Mouse (Mus musculus): ENCODE measurements around the gene Tead4. TPM values are rescaled to one million over a fixed set of nuclear protein-coding genes. Genes with fewer than 3 reads are reported as not detected.

The Tead4 gene
- total RNA-seq (2012; rRNA removed) (not detected in 2 replicates), total RNA-seq (2014; rRNA removed) (not detected in 2 replicates), polyA plus RNA-seq (2012; ENCODE audit: insufficient read length, low read depth) (0.15 TPM in 1 of 2 replicates, not detected in the other)

DNA sequence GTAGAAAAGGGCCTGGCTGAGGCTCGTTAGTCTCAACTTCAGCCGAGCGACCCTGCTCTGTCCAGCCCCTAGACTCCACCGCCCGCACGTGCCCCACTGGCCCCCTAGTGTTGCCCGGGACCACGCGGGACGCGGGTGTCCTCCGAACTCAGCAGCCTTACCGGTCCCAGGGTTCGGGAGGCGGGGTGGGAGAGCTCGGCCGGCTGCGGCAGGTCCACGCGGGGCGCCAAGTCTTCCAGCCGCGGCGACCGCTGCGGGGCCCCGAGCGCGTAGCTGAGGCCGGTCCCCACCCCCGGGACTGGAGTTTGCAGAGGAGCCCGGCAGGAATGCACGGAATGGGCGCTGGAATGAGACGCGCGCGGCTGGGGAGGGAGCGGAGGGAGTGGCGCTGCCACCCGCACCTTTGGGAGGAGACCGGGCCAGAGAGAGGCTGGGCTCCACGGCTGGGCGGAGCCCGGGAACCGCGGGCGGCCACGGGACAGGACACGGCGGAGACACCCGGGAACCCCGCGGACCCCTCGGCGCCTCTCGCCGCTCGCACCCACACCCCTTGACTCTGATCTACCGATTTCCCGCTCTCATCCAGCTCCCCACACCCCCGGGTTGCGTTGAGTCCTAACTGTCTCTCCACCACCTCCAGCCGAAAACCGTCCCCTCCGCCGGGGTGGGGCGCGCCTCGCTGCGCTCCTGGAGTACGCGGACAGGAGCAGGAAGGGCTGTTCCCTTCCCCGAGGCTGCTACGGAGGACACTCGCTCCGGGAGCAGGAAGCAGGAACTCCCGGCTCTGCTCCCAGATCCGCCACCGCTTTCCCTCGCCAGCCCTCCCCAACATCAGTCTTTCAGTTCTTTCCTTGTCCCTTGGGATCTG is at the start of gene Tead4:
TSS of gene Tead4 (minus strand) at position 690 of the 868 bp plus-strand sequence.
- TF ChIP-seq HCFC1 (IDR thresholded peaks at IDR 0.05; ENCODE audit: low read depth, low read length) (no peak), EP300 (IDR thresholded peaks at IDR 0.05; ENCODE audit: low read length) (no peak)
- no peak within 1 kb of the TSS for H3K27ac ChIP-seq (ENCODE audit: insufficient read depth, low read depth)
- dilution Hi-C loops (cut with MboI; ENCODE audit: extremely low pct_ligation_motif_present, extremely low pct_unique_long_range_greater_than_20kb, low sequenced_read_pairs) (no loop called here), in situ Hi-C loops (cut with MboI; ENCODE audit: low pct_ligation_motif_present, low pct_unique_long_range_greater_than_20kb, low sequenced_read_pairs) (no loop called here)
- H3K79me2 ChIP-seq (replicated peaks; ENCODE audit: control insufficient read depth, extremely low read depth, insufficient read depth, poor library complexity, severe bottlenecking): no peaks in the 10 kb centered on the region
- no peak for DNase-seq (ENCODE audit: extremely low read depth)
- H3K9me3 ChIP-seq (replicated peaks; ENCODE audit: low read length): peaks cover 14% of the 10 kb centered on the region
- H3K27me3 ChIP-seq (replicated peaks): no peaks in the 10 kb centered on the region
- H3K4me2 ChIP-seq (ENCODE audit: insufficient read depth, low read depth, poor library complexity, severe bottlenecking): no peak within 1 kb of the TSS
- H3K4me3 ChIP-seq (replicated peaks in 1 of 3; ENCODE audit: low read depth in 2 of 3, low read length in 2 of 3, poor library complexity in 1 of 3): no peak within 1 kb of the TSS
- no peaks in the 10 kb centered on the region for H3K36me3 ChIP-seq (replicated peaks in 1 of 2; ENCODE audit: control insufficient read depth in 1 of 2, insufficient read depth in 1 of 2, low read length in 1 of 2)
- peaks cover 10 to 12% of the 10 kb centered on the region in 2 experiments; a peak in 3 of 4 replicates for H3K4me1 ChIP-seq (ENCODE audit: control insufficient read depth in 1 of 2, insufficient read depth in 2 of 2)
- H3K9ac ChIP-seq (ENCODE audit: insufficient read depth, low read depth): no peak within 1 kb of the TSS

DNA sequence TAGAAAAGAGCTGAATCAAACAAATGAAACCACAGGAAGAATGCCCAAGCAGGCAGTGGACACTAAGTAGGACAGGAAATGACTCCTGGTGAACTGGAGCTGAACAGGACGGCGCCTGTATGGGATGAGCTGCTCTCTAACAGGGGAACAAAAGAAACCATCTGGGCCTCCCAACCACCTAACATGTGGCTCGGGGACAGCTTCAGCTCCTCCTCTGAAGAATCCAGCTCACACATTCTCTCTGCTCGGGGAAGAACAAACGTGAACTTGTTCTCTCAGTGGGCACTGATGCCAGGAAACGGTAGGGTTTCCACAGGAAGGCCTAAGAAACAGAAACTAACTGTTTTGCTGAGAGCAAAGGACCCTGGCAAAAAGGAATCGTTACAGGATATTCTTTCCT is 49.1 kb upstream of the Tead4 start:
- no peaks in the 10 kb centered on the region for H3K27me3 ChIP-seq (replicated peaks)
- no peaks in the 10 kb centered on the region for H3K9me3 ChIP-seq (replicated peaks; ENCODE audit: low read length)
- peaks cover 0 to 17% of the 10 kb centered on the region in 2 experiments; a peak in 2 of 4 replicates for H3K4me1 ChIP-seq (ENCODE audit: control insufficient read depth in 1 of 2, insufficient read depth in 2 of 2)
- in situ Hi-C loops (cut with MboI; ENCODE audit: low pct_ligation_motif_present, low pct_unique_long_range_greater_than_20kb, low sequenced_read_pairs) (no loop called here), dilution Hi-C loops (cut with MboI; ENCODE audit: extremely low pct_ligation_motif_present, extremely low pct_unique_long_range_greater_than_20kb, low sequenced_read_pairs) (no loop called here)
- H3K4me2 ChIP-seq (ENCODE audit: insufficient read depth, low read depth, poor library complexity, severe bottlenecking): no peak overlapping the region
- H3K79me2 ChIP-seq (replicated peaks; ENCODE audit: control insufficient read depth, extremely low read depth, insufficient read depth, poor library complexity, severe bottlenecking): no peaks in the 10 kb centered on the region
- H3K27ac ChIP-seq (ENCODE audit: insufficient read depth, low read depth): no peak overlapping the region
- TF ChIP-seq SIN3A (IDR thresholded peaks at IDR 0.05; ENCODE audit: low read length) (no peak), BHLHE40 (IDR thresholded peaks at IDR 0.05; ENCODE audit: low read depth, low read length) (no peak), POLR2AphosphoS2 (IDR thresholded peaks at IDR 0.05; ENCODE audit: low read depth, low read length) (no peak), ZC3H11A (IDR thresholded peaks at IDR 0.05; ENCODE audit: low read depth, low read length) (no peak), NRF1 (IDR thresholded peaks at IDR 0.05; ENCODE audit: low read depth, low read length) (no peak), CHD2 (IDR thresholded peaks at IDR 0.05; ENCODE audit: low read length) (no peak), POLR2A (IDR thresholded peaks at IDR 0.05; ENCODE audit: low read depth, low read length) (no peak), PAX5 (IDR thresholded peaks at IDR 0.05; ENCODE audit: low read length) (no peak), MYC (IDR thresholded peaks at IDR 0.05; ENCODE audit: low read depth, low read length) (no peak), E2F4 (IDR thresholded peaks at IDR 0.05; ENCODE audit: insufficient replicate concordance, low read depth, low read length) (no peak), ELF1 (IDR thresholded peaks at IDR 0.05; ENCODE audit: low read depth, low read length) (no peak), HCFC1 (IDR thresholded peaks at IDR 0.05; ENCODE audit: low read depth, low read length) (no peak), RCOR1 (conservative IDR thresholded peaks at IDR 0.05; ENCODE audit: low read depth, low read length) (no peak), NELFE (IDR thresholded peaks at IDR 0.05; ENCODE audit: low read depth, low read length) (no peak), USF1 (IDR thresholded peaks at IDR 0.05; ENCODE audit: low read depth, low read length) (no peak), ZKSCAN1 (IDR thresholded peaks at IDR 0.05; ENCODE audit: borderline replicate concordance, low read depth, low read length) (no peak)
- H3K36me3 ChIP-seq (replicated peaks in 1 of 2; ENCODE audit: control insufficient read depth in 1 of 2, insufficient read depth in 1 of 2, low read length in 1 of 2): peaks cover 4 to 29% of the 10 kb centered on the region in 2 experiments
- no peak overlapping the region for H3K9ac ChIP-seq (ENCODE audit: insufficient read depth, low read depth)
- no peak for DNase-seq (ENCODE audit: extremely low read depth)
- no peak overlapping the region for H3K4me3 ChIP-seq (replicated peaks in 1 of 3; ENCODE audit: low read depth in 2 of 3, low read length in 2 of 3, poor library complexity in 1 of 3)

All from CH12.LX (cell line).